Mouse (Mus musculus) kidney, postnatal 4 days (tissue): ENCODE measurements around the gene Rita1.
A peak's percentile ranks its signal among the peaks of the same experiment; 100 is the strongest.

Source experiments
- DNase-seq, 2 experiments: peaks; one replicate each; pipeline ENCODE4 v3.0.0; 2021; ENCODE audit warnings: mixed read lengths in 2 of 2

The Rita1 gene

DNA sequence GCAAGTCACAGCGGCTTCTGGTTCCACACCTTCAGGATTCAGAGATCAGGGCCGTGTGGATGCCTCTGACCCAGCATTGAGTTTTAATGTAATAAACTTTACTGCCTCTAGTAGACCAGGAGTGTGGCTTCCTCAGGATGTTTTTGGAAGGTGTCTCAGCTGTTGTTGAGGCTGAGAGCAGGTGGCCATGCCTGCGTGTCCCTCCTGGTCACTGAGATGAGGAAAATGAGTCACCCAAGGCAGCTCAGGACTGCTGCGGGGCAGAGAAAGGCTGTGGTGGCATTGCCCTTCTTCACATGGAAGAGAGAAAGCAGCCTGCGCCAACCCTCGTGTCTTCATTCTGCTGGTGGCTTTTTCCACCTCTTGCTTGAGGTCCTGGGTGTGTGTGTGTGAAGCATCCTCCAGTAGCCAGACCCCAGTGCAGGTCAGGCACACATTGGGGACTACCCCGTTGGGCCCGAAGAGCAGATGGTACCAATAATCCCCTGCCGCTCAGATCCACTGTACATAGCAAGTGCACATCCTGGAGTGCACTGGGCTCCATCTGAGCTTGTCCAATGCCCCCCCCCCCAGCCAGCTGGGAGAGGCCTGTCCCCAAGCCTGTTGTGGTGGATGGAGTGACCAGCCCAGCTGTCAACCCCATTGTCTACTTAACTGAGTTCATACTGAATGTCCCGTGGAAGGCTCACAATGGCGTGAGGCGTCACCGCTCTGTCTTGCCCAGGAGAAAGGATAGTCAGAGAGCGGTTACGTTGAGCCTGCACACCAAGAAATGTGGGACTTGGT lies 15.3 kb upstream of the Rita1 start:
- no peak for DNase-seq

DNA sequence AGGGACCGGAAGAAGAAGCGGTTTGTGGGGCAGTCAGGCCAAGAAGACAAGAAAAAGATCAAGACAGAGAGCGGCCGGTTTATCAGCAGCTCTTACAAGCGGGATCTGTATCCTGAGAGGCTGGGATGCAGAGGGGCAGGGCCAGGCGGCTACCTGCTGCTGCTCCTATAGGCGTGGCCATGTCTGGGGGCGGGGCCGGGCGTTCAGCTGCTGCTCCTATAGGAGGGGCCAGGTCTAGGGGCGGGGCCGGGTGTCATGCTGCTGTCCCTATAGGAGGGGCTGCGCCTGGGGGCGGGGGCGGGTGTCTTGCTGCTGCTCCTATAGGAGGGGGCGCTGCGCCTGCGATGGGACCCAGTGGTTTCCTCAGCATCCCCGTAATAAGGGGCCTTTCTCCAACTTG lies 14.0 kb upstream of the Rita1 start:
- peak; percentile 74 to 82 for DNase-seq

DNA sequence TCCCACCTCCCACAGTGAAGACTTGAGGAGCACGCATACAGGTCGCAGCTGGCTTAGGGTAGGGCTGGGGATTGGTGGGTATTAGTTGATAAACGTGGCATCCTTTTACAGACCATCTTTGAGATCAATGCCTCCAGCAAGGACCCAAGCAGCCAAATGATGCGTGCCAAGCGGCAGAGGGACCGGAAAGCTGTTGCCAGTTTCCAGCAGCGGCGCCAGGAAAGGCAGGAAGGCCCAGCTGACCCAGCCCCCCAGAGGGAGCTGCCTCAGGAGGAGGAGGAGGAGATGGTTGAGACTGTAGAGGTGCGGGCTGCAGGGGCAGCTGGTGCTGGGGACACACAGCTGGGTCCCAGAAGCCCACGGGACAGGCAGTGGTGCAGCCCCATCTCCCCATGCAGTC lies 12.0 kb upstream of the Rita1 start:
- DNase-seq: no peak

DNA sequence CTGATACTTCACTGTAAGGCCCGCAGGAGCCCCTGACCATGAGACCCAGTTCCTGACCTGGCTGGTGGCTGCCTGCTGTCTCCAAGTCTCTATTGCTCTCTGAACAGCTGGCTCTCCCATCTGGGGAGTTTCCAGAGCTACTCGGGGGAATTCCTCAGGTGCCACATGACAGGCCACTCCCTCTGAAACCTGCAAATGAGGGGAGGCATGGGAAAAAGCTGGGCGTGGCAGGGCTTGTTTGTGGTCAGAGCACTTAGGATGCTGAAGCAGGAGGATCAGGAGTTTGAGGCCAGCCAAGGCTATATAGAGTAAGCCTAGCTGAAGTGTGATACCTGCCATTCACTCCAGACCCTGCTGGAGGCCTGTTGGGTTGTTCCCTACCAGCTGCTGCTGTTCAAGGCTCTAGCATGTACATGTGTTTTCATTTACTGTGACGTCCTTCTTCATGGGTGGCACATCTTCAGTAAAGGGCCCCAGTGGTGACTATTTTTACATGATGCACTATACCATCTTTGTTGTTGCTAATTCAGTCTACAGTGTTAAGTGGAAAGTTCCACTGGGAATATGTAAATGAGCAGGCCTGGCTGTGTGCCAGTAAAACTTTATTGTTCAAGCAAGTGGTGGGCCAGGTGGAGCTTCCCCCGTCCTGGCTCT lies 9.9 kb upstream of the Rita1 start:
- peak in 1 of 2 experiments; percentile 22 for DNase-seq

DNA sequence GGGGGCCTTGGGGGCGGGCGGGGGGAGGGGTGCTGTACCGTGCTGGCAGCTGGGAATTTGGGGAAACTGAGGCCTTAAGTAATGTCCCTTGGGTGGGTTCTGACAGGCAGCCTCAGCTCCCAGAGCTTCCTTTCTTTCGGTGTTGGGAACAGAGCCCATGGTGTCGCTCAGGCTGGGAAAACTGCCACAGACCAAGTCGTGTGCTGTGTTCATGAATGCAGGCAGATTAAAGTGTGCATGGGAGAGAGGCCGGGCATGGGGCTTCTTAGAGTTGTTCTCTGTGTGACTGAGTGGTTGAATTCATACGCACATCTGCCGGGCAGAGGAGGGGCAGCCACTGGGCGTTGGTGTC lies 9.4 kb upstream of the Rita1 start:
- DNase-seq: no peak

DNA sequence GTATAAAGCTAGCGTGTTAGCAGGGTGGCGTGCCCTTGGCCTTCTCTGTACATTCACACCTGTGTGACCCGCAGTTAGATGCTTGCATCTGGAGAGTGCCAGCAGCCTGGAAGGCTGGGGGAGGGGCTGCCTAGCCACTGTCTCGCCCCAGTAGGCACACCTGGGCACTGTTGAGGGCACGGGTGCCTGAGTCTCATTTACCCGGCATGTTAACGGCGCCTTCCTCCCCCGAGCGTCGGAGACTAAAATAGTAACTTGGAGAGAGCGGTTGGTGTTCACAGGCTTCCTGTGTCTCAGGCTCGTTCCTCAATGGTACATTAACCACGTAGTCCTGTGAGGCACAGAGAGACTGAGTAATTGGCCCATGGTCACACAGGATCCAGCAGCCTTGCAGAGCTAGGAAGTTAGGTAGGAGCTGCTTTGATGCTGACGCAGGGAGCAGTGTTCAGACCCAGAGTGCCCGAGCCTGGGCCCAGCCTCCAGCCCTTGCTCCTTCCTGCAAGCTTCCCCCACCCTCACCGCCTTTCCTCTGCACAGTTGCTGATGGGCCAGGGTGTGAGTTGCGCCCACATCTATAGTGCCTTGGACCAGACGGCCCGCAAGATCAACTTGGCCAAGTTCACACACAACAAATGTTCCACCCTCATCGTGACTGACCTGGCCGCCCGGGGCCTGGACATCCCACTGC lies 8.8 kb upstream of the Rita1 start:
- peak; percentile 63 to 78 for DNase-seq

DNA sequence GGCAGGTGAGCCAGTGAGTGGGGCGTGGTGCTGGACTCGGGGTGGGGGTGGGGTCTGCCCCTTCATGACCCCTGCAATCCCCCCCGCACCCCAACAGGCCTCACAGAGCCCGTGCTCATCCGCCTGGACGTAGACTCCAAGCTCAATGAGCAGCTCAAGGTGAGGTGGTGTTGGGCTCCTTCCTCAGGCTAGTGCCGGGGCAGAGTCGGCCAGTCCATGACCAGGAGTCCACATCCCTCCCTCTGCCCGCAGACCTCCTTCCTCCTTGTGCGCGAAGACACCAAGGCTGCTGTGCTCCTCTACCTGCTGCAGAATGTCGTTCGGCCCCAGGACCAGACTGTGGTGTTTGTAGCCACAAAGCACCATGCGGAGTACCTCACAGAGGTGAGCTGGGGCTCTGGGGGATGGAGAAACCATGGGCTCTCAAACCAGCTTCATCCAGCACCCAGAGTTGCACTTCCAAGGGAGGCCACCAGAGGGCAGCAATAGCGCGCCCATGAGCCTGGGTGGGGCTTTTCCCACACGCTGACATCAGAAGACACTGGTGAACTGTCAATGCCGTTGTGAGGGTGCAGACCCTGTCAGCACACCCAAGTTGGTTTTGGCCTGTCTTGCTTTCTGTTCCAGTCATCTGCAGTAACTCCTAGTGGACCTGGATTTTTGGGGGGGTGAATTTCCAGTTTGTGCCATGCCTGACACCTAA lies 8.1 kb upstream of the Rita1 start:
- DNase-seq: peak; percentile 88 to 89

DNA sequence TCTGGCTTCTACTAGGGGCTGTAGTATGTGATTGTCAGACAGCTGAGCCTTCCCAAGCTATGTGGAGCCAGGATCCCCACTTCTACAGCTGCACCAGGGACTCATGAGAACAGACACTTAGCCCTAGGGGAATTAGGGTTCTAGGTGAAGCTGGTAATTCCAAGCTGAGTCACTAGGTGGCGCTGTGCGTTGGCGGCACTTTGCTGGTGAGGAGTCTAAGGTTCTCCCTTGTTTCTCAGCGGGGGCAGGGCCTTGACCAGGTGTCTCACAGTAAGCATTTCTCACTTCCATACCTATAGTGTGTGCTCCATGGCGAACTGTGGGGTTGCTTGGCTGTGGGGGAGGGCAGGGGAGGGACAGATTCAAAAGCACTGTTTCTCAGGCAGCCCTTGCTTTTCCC lies 6.8 kb upstream of the Rita1 start:
- peak; percentile 78 to 80 for DNase-seq

DNA sequence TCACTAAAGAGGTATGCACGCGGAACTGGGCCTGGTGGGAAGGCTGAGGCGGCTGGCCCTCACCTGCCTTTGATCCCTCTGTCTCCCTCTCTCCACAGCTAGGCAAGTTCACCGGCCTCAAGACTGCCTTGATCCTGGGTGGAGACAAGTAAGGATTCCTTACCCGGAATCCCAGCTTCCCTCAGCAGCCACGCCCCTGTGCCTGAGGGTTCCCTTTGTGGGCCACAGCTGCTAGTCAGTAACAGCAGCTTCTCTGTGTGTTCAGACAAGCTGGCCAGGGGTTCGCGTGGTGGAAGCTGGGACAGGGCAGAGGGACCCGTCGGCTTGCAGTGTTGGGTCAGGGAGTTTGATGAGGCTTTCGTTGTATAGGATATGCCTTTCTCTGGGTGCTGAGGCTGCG lies 6.4 kb upstream of the Rita1 start:
- no peak for DNase-seq

DNA sequence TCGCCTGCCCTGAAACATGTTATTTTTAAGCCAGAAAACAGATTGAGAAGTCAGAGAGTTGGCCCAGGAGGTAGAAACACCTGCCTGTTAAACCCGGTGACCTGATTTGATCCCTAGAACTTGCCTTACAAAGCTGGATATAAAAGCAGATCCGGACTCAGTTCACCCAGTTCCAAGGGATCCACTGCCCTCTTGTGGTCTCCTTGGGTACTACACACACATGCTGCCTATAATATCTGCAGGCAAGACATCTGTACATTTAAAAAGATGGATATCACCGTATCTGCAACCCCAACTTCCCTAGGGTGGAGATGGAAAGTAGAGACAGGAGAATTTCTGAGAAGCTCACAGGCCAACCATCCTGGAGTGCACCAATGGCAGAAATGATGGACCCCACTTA lies 3.5 kb upstream of the Rita1 start:
- DNase-seq: peak; percentile 59 to 67

DNA sequence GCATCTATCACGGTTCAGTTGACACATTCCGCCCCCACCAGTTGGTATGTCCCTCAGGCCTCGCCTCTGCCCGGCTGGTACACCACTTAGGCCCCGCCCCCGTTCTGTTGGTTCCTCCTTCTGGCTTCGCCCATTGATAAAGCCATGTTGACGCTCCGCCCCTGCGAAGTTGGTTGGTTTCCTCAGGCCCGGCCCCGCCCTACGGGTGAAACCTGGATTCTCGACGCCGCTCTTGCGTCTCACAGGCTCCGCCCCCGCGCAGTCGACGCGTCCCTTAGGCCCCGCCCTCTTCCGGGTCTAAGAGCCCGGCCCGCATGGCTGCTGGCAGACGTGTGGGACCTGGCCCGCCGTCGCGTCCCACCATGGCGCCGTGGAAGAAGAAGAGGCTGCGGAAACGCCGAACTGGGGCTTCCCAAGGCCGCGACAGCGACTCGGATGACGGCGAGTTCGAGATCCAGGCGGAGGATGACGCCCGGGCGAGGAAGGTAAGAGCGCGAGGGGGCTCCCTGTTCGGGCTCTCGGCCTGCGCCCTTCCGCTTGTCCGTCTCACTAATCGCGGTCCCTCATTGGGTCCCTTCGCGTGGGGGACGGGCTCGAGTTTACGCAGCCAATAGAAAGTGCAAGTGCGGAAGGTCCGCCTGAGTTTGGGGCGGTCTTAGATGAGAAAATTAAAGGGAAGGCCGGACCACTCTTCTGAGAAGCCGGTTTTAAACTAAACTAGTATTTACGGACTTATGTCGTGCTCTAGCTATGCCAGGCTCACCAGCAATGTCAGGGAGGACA lies 624 bp upstream of the Rita1 start:
- peak; percentile 100 for DNase-seq

DNA sequence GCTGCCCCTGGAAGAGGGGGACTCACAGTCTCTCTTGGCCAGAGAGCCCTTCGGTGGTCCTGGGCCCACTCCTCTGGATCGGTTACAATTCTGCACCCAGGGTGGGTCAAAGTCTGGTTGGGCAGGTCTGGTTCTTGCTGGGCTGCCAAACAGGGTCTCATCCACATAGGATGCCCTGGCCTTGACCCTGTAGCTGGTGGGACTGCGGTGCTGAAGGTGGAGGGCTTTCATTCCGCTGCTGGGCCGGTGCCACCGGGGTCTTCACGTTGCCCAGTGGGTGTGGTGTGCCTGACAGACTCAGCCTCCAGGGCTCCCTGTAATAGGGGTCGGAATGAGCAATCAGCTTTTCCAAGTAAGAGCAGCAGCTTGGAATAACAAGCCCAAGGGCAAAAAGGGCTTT lies 973 bp downstream of the Rita1 start:
- DNase-seq: no peak

DNA sequence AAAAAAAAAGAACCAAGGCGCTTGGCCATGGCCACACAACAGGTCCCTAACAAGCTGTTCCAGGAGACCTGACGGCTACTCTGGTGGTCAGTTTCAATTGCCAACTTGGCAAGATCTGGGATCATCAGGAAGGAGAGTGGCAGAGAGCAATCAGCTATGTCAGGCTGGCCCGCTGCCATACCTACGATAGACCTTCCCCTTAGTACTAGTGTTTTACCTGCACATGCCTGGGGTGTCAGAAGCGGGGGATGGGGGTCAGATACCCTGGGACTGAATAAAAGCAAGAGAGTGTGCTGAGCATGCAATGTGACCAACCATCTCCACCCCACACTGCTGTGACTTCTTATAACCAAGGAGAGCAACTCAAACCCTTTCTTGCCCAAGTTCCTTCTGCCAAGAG lies 1.5 kb downstream of the Rita1 start:
- peak in 1 of 2 experiments; percentile 42 for DNase-seq

DNA sequence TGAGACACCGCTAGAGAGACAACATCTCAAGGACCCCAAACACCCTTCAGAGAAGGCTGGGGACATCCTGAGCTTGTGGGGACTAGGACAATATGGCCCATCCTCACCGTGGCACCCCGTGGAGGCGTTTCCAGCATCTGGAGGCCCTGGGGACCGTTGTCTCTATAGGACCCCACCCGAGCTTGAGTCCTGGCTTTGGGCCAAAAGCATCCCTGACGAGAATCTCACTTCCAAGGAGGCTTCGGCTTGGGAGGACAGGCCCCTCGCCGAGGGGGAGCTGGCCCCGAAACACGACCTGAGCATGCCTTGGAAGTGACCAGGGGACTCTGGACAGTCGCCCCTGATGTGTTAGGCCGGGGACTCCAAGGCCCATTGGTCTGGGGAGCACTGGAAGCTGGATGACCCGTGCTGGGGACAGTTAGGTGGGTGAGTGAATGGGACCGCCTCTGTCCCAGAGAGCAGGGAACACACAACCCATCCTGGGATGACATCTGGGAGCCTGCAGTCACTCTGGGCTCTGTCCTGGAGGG lies 3.1 kb downstream of the Rita1 start:
- DNase-seq: no peak

DNA sequence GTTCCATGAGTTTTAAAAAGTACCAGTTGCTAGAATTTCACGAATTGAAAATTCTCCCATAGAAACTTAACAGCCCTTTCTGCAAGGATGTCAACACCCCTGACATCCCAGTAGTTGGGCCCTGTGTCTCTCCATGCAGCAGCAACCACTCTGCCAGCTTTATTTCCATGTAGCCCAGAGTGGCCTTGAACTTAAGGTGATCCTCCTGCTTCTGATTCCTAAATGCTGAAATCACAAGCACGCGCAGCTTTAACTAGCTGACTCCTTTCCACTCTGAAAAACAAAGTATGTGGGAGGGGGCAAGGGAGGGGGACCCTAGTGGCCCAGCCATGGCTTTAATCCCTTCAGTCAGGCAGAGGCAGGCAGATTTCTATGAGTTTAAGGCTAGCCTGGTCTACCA lies 5.1 kb downstream of the Rita1 start:
- DNase-seq: no peak

DNA sequence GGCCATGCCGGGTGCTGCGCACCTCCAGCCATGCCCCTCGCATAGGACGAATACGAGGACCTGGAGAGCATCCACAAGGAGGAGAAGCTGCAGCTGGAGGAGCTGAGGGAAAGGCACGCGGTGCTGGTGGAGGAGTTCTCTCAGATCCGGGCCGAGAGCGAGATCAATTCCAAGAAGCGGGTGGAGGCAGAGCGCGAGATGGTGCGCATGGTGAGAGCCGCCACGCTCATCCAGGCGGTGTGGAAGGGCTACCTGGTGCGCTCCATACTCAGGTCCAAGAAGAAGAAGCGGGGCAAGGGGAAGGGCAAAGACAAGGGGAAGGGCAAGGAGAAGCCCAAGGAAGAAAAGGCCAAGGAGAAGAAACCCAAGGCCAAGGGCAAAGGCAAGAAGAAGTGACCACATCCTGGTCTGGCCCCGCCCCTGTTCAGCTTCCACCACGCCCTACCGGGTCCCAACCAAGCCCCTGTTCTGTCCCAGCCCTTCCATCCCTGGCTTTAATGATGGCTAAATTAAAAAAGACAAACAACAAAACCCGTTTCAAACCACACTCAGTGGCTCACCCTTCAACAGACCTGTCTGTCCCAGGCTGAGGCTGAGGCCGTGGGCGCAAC lies 5.7 kb downstream of the Rita1 start:
- DNase-seq: no peak

DNA sequence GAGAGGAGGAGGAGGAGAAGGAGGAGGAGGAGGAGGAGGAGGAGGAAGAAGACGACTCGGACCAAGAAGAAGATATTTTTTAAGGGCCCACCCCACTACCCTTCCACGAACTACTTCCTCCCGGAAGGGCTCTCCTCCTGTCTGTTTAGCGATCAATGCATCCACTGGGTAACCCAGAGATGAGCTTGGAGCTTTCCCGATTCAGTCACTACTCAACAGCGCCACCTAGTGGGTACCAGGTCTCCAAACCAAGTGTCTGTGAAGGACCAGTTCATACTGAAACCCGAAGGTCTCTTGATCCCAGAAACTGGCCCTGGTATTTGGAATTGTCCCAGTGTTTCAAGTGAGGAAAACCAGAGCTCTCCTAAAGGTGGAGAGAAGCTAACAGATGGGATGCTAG lies 6.7 kb downstream of the Rita1 start:
- DNase-seq: peak; percentile 93 to 94

DNA sequence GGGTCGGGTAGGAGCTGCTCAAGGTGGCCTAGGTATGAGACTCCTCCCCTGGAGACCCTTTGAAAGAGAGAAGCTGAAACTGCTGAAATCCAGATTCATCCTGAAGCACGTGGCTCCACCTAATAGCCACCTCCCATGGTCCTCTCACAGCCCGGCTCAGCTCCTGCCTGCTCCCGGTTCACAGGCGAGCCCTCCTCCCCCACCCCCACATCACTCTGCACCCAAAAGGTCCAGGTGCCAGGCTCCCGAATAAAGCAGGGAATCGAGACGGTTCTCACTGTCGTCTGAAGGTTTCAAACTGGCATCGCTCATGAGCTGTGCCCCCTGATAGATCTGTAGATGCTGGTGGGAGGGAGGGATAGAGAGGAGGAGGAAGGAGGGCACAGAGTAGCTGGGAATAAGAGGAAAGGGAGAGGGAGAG lies 7.1 kb downstream of the Rita1 start:
- DNase-seq: peak in 1 of 2 experiments; percentile 48

DNA sequence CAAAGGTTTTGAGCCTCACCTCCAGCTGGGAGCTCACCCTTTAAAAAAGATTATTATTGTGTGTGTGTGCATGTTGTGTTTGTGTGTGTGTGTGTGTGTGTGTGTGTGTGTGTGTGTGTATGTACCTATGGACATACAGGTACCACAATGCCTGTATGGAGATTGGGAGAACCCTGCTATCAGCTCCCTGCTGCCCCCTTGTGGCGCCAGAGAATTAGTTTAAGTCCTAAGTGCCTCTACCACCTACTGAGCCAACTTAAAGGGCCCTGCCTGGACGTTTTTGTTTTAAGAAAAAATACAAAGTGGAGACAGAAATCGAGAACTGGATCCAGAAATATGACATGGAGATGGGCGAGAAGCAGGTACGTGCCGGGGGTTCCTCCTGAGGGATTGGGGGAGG lies 7.5 kb downstream of the Rita1 start:
- DNase-seq: peak; percentile 94

DNA sequence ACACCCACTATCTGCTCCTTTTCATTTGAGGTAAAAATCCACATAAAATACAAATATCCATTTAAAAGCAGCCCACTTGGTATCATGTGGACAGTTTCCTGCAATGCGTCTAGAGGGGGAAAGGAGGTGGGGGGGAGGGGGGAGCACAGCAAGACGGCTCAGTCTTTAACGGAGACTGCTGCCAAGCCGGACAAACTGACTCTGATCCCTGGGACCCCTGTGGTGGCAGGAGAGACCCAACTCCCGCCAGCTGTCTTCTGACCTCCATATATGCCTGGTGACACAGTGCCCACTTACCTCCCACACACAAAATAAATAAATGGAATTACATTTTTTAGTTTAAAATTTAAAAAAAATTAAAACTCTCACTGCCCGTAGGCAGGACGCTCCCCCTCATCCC lies 8.9 kb downstream of the Rita1 start:
- DNase-seq: no peak

DNA sequence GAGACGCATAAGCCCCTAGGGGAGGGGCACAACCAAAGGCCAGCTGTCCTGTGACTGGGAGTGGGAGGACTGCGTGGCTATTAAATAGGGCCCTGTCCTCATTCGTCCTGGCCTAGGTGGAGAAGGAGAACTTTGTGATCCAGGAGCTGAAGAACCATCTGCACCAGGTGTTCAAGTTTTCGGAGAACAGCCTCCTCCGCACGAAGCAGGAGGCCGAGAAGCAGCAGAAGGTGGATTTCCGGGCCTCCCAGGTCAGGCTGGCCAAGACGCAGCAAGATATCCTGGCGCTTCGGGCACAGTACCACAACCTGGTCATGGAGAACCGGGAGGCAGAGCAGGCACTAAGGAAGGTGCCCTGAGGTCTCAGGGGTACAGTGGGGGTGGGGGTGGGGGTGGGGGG lies 10.2 kb downstream of the Rita1 start:
- DNase-seq: no peak
